Mouse (Mus musculus) erythroid progenitor cell, adult 5-6 weeks (primary cell): ENCODE data around the gene Ifng. TPM values are rescaled to one million over a fixed set of nuclear protein-coding genes. Genes with fewer than 3 reads are reported as not detected.
"Not testable (repeated sequence)": the region's sequence is repeated elsewhere in the genome, so short reads cannot be mapped to it uniquely, and the experiment has no call there.

Experiments
- ATAC-seq: replicated peaks from 2 replicates; pipeline ENCODE4 v1.8.0; 2016; ENCODE audit warnings: moderate number of reproducible peaks, mild to moderate bottlenecking, moderate TSS enrichment, inconsistent platforms; ENCODE audit not compliant: poor library complexity, low FRiP score, severe bottlenecking
- total RNA-seq, 2 experiments: library from RNA; stranded (forward) in 1 of 2; stranded (reverse) in 1 of 2; fragments of 150-400 nt in 1 of 2; fragments of 186-747, 209-891 nt in 1 of 2; gene quantifications; 2 replicates each; pipeline versions ENCODE4 v1.2.3 to v1.2.4; 2015 to 2017; ENCODE audit warnings: low replicate concordance in 2 of 2

The Ifng gene
- not detected in 2 replicates for total RNA-seq (2015; ENCODE audit: low replicate concordance)
- total RNA-seq (2017; ENCODE audit: low replicate concordance): 0.26 TPM in 1 of 2 replicates, not detected in the other

GRCm38 (mm10) chr10:118440742-118441240 lies at the start of gene Ifng:
Ifng (plus strand) TSS chr10:118441046.
- ATAC-seq: no peak

- no peak for ATAC-seq
Observed at GRCm38 (mm10) chr10:118399917-118400316, 40.9 kb upstream of the Ifng start.

GRCm38 (mm10) chr10:118406463-118407221 lies 34.2 kb upstream of the Ifng start:
- no peak for ATAC-seq

- ATAC-seq: no peak
Observed at GRCm38 (mm10) chr10:118411377-118411776, 29.5 kb upstream of the Ifng start.

GRCm38 (mm10) chr10:118412774-118413173 lies 28.1 kb upstream of the Ifng start:
- ATAC-seq: no peak

GRCm38 (mm10) chr10:118419000-118419425 lies 21.8 kb upstream of the Ifng start:
- ATAC-seq: no peak

- ATAC-seq: no peak
Observed at GRCm38 (mm10) chr10:118420896-118421295, 19.9 kb upstream of the Ifng start.

GRCm38 (mm10) chr10:118435501-118435900 lies 5.3 kb upstream of the Ifng start:
- no peak for ATAC-seq

- ATAC-seq: no peak
Observed at GRCm38 (mm10) chr10:118441898-118442297, 1.1 kb downstream of the Ifng start.

- no peak for ATAC-seq
Observed at GRCm38 (mm10) chr10:118442999-118443398, 2.2 kb downstream of the Ifng start.

GRCm38 (mm10) chr10:118445021-118445420 lies 4.2 kb downstream of the Ifng start:
- no peak for ATAC-seq

- no peak for ATAC-seq
Observed at GRCm38 (mm10) chr10:118445502-118445901, 4.7 kb downstream of the Ifng start.

- ATAC-seq: no peak
Observed at GRCm38 (mm10) chr10:118445978-118446377, 5.1 kb downstream of the Ifng start.

GRCm38 (mm10) chr10:118451747-118452146 lies 10.9 kb downstream of the Ifng start:
- ATAC-seq: no peak

- ATAC-seq: no peak
Observed at GRCm38 (mm10) chr10:118458729-118459128, 17.9 kb downstream of the Ifng start.

- ATAC-seq: no peak
Observed at GRCm38 (mm10) chr10:118461126-118461767, 20.4 kb downstream of the Ifng start.

GRCm38 (mm10) chr10:118466481-118466880 lies 25.6 kb downstream of the Ifng start:
- ATAC-seq: no peak

GRCm38 (mm10) chr10:118469047-118469446 lies 28.2 kb downstream of the Ifng start:
- ATAC-seq: no peak

GRCm38 (mm10) chr10:118470296-118470957 lies 29.6 kb downstream of the Ifng start:
- ATAC-seq: no peak

GRCm38 (mm10) chr10:118472846-118473245 lies 32.0 kb downstream of the Ifng start:
- not testable (repeated sequence) for ATAC-seq
